Mouse (Mus musculus): ENCODE data around the gene Pycard.
"Not testable (repeated sequence)": the region's sequence is repeated elsewhere in the genome, so short reads cannot be mapped to it uniquely, and the experiment has no call there.

Gene Pycard

GRCm38 (mm10) chr7:127993341-127993977 is at the start of gene Pycard:
TSS of gene Pycard (minus strand) at chr7:127993867.
- DNase-seq (ENCODE audit: low spot score) = peak; percentile 47

GRCm38 (mm10) chr7:128042161-128042820 is 48.6 kb upstream of the Pycard start:
- not testable (repeated sequence) for DNase-seq (ENCODE audit: low spot score)

- DNase-seq (ENCODE audit: low spot score) = no peak
Measured at GRCm38 (mm10) chr7:128033616-128034015, 39.9 kb upstream of the Pycard start.

GRCm38 (mm10) chr7:128032989-128033293 is 39.3 kb upstream of the Pycard start:
- DNase-seq (ENCODE audit: low spot score) = no peak

- no peak for DNase-seq (ENCODE audit: low spot score)
Measured at GRCm38 (mm10) chr7:128032290-128032988, 38.8 kb upstream of the Pycard start.

GRCm38 (mm10) chr7:128031403-128031976 is 37.8 kb upstream of the Pycard start:
- peak; percentile 43 for DNase-seq (ENCODE audit: low spot score)

- DNase-seq (ENCODE audit: low spot score) = no peak
Measured at GRCm38 (mm10) chr7:128025381-128025780, 31.7 kb upstream of the Pycard start.

GRCm38 (mm10) chr7:128024932-128025331 is 31.3 kb upstream of the Pycard start:
- DNase-seq (ENCODE audit: low spot score) = no peak

GRCm38 (mm10) chr7:128024364-128024763 is 30.7 kb upstream of the Pycard start:
- no peak for DNase-seq (ENCODE audit: low spot score)

GRCm38 (mm10) chr7:128023565-128023964 is 29.9 kb upstream of the Pycard start:
- DNase-seq (ENCODE audit: low spot score) = no peak

- no peak for DNase-seq (ENCODE audit: low spot score)
Measured at GRCm38 (mm10) chr7:128022974-128023373, 29.3 kb upstream of the Pycard start.

GRCm38 (mm10) chr7:128019187-128019586 is 25.5 kb upstream of the Pycard start:
- DNase-seq (ENCODE audit: low spot score) = no peak

- DNase-seq (ENCODE audit: low spot score) = no peak
Measured at GRCm38 (mm10) chr7:128018275-128018674, 24.6 kb upstream of the Pycard start.

- no peak for DNase-seq (ENCODE audit: low spot score)
Measured at GRCm38 (mm10) chr7:128016650-128017049, 23.0 kb upstream of the Pycard start.

- DNase-seq (ENCODE audit: low spot score) = not testable (repeated sequence)
Measured at GRCm38 (mm10) chr7:128016134-128016533, 22.5 kb upstream of the Pycard start.

GRCm38 (mm10) chr7:128013116-128013515 is 19.4 kb upstream of the Pycard start:
- DNase-seq (ENCODE audit: low spot score) = no peak

GRCm38 (mm10) chr7:128012136-128012780 is 18.6 kb upstream of the Pycard start:
- no peak for DNase-seq (ENCODE audit: low spot score)

- no peak for DNase-seq (ENCODE audit: low spot score)
Measured at GRCm38 (mm10) chr7:128009715-128010340, 16.2 kb upstream of the Pycard start.

GRCm38 (mm10) chr7:128006193-128006592 is 12.5 kb upstream of the Pycard start:
- DNase-seq (ENCODE audit: low spot score) = no peak

- DNase-seq (ENCODE audit: low spot score) = peak; percentile 34
Measured at GRCm38 (mm10) chr7:128004487-128005362, 11.1 kb upstream of the Pycard start.

- no peak for DNase-seq (ENCODE audit: low spot score)
Measured at GRCm38 (mm10) chr7:128004150-128004486, 10.5 kb upstream of the Pycard start.
